Mouse (Mus musculus) neural tube, embryonic 13.5 days (tissue): ENCODE measurements around the gene Edar. TPM values are rescaled to one million over a fixed set of nuclear protein-coding genes. Genes with fewer than 3 reads are reported as not detected.

Experiments used
- ATAC-seq: fragments of 200-750 bp; cut with Nextera tagmentation; 2 replicates; pipeline ENCODE4 v1.8.0; 2017; ENCODE audit warnings: low read depth, mild to moderate bottlenecking, moderate TSS enrichment, moderate library complexity
- H3K27ac ChIP-seq: fragments of 300-500 bp; sonication (generic); replicated peaks from 2 replicates; pipeline ENCODE4 v1.5.1; 2015; ENCODE audit warnings: moderate library complexity, mild to moderate bottlenecking, inconsistent platforms
- H3K27me3 ChIP-seq: fragments of 300-500 bp; sonication (generic); 2 replicates; pipeline ENCODE4 v1.6.1; 2015; ENCODE audit warnings: mild to moderate bottlenecking, inconsistent platforms
- H3K36me3 ChIP-seq: fragments of 300-500 bp; sonication (generic); 2 replicates; pipeline ENCODE4 v1.6.1; 2015; ENCODE audit warnings: mild to moderate bottlenecking, inconsistent platforms
- H3K4me1 ChIP-seq: fragments of 300-500 bp; sonication (generic); replicated peaks from 2 replicates; pipeline ENCODE4 v1.6.1; 2015; ENCODE audit warnings: inconsistent platforms
- H3K4me2 ChIP-seq: fragments of 300-500 bp; sonication (generic); 2 replicates; pipeline ENCODE4 v1.6.1; 2015; ENCODE audit warnings: inconsistent platforms, mild to moderate bottlenecking, moderate library complexity
- H3K4me3 ChIP-seq: fragments of 300-500 bp; sonication (generic); 2 replicates; pipeline ENCODE4 v1.5.1; 2015; ENCODE audit warnings: mild to moderate bottlenecking, inconsistent platforms
- H3K9ac ChIP-seq: fragments of 300-500 bp; sonication (generic); 2 replicates; pipeline ENCODE4 v1.6.1; 2015; ENCODE audit warnings: moderate library complexity, mild to moderate bottlenecking, inconsistent platforms
- H3K9me3 ChIP-seq: fragments of 300-500 bp; sonication (generic); 2 replicates; pipeline ENCODE4 v1.6.1; 2016; ENCODE audit warnings: inconsistent platforms
- WGBS: fragments of 180-500 bp; shearing (Covaris S2); methylation state at CpG from one replicate; pipeline ENCODE4 v1.1.7; 2015; 5-methylcytosine and 5-hydroxymethylcytosine counted together
- polyA plus RNA-seq: library from polyadenylated mRNA; unstranded; fragments of >200 nt; fragmentation: Nextera tagmentation; extraction: Ambion mirVana; gene quantifications from 2 replicates; pipeline ENCODE4 v1.2.1, GENCODE M21; 2015

The Edar gene
- polyA plus RNA-seq, 1 experiment from 2014 or later, result 0.06 TPM

DNA sequence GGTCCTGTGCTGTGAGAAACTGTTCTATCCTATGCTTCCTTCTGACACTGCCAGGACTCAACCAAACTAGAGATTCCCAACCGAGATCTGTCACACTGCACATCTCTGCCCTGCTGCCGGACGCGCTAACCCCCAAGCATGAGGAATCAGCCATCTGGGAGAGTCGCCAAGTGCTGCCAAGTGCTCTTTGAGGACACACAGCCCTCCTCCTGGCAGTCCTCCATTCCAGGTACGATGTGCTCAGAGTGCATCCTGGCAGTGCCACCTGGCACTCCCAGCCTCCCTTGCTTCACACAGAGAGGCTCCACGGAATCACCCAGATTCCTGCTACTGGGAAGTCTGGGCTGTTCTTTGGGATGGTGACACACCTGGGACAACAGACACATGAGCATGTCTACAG, 31.3 kb downstream of the Edar start:
- no peaks in the 10 kb centered on the region for H3K27me3 ChIP-seq
- H3K4me2 ChIP-seq, result no peak overlapping the region
- H3K4me3 ChIP-seq, result no peak overlapping the region
- no peak overlapping the region for H3K27ac ChIP-seq
- H3K9ac ChIP-seq, result no peak overlapping the region
- peaks cover 12% of the 10 kb centered on the region for H3K4me1 ChIP-seq
- no peaks in the 10 kb centered on the region for H3K9me3 ChIP-seq
- H3K36me3 ChIP-seq, result no peaks in the 10 kb centered on the region
- ATAC-seq, result no peak
- 85% methylated on average over 7 of the region's 7 CpGs for WGBS

DNA sequence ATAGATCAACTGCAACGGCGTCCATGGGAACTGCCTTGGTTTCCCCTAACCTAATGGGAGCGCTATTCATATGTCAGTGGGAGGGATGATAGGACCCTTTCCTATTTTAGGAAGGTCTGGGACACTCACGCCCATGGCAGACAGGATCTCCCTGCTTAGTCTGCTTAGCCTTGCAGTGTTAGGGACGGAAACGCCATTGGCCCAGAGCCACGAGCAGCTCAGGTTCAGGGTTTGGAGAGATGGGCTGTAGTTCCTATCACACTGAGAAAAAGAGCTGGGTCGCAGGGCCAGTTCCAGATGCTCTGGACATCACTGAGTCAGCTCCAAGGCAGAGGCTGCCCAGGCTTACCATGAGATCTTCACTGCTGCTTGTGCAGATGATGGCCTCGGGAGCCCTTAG, 32.5 kb downstream of the Edar start:
- Histone ChIP-seq H3K27me3 (no peaks in the 10 kb centered on the region), H3K9ac (no peak overlapping the region), H3K27ac (no peak overlapping the region), H3K4me1 (peaks cover 13% of the 10 kb centered on the region), H3K4me2 (no peak overlapping the region), H3K4me3 (no peak overlapping the region), H3K9me3 (no peaks in the 10 kb centered on the region), H3K36me3 (no peaks in the 10 kb centered on the region)
- ATAC-seq, result no peak
- 89% methylated on average over 9 of the region's 9 CpGs for WGBS

DNA sequence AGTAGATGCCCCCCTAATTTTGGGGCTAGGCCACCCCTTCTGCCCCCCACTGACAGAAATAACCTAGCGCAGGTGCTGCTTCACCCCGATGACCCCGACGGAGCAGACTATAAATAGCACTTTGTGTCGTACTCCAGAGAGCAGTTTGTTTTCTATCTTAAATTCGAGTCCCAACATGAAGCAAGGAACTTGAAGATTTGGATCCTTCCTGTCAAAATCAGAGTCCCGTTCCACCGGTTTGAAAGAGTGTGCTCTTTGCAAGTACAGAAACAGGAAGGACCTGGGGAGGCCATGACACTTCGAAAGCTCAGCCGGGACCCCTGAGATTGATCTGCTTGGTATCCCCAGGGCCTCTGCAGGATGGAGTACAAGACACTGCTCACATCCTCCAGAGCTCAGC, 33.8 kb downstream of the Edar start:
- Histone ChIP-seq H3K27ac (no peak overlapping the region), H3K4me1 (peaks cover 17% of the 10 kb centered on the region), H3K4me3 (no peak overlapping the region), H3K9ac (no peak overlapping the region), H3K4me2 (no peak overlapping the region), H3K9me3 (no peaks in the 10 kb centered on the region), H3K27me3 (no peaks in the 10 kb centered on the region), H3K36me3 (no peaks in the 10 kb centered on the region)
- 77% methylated on average over 10 of the region's 10 CpGs for WGBS
- ATAC-seq, result no peak

DNA sequence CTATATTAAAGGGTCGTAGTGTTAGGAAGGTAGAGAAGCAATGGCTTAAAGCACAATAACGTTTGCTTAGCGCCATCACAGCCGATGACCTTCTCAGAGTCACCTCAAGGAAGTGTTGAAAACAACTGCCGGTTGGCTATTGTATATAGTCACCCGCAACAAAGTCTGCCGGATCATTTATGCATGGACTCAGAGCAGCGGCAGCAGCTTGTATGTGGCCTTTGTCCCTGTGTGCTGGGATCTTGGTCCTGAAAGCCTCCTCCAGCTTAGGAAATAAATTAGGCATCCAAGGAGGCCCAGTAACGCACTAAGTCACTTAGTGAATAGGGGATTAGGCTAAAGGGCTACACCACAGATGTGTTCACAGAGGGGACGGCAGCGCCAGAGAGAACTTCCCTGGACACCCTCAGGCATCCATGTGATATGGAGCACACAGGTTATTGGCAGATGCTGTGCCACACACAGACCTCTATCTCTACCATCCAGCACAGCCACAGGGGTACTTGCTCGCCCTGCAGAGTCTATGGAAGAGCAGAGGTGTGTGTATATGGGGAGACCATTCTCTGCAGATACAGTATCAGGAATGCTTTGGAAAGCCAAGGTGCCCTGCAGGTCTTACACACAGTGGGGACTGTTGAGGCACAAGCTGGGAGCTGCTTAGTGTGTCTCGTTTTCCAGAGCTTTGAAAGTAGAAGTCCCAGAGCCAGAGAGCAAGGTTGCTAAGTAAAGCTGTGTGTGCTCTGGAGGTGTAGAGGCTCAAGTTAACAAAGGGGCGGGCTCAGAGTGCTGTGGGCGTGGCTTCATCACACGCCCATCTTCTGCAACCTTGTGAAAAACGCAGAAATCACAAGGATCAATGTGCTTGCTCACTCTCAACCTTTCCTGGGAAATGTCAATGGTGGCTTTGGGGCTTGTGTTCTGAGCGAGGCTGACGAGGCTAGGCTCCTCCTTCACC, 34.7 kb downstream of the Edar start:
- 33% methylated on average over 19 of the region's 19 CpGs for WGBS

DNA sequence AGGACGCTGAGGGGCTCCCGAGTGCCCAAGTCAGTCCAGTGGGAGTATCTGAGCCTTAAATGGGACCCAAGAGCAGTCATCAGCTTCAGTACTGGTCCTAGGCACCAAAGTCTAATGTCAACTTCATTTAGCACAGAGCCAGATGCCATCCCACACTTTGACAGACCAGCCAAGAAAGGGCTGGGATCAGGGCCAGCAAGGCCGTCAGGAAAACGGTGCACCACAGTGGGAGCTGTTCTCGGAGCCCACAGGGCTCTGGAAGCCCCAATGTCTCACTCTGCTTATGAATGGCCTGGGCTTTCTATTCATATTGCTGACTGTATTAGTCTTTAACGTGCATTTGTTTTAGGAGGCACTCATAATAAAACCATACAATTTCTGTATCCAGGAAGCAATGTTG, 36.2 kb downstream of the Edar start:
- H3K4me1 ChIP-seq, result peaks cover 21% of the 10 kb centered on the region
- WGBS, result 61% methylated on average over 6 of the region's 6 CpGs
- no peak overlapping the region for H3K4me3 ChIP-seq
- no peak for ATAC-seq
- no peak overlapping the region for H3K27ac ChIP-seq
- H3K9me3 ChIP-seq, result no peaks in the 10 kb centered on the region
- H3K9ac ChIP-seq, result no peak overlapping the region
- H3K4me2 ChIP-seq, result no peak overlapping the region
- no peaks in the 10 kb centered on the region for H3K27me3 ChIP-seq
- no peaks in the 10 kb centered on the region for H3K36me3 ChIP-seq

More for the DNA sequence above, 34.7 kb downstream of the Edar start:
- H3K27me3 ChIP-seq, result no peaks in the 10 kb centered on the region
- no peak overlapping the region for H3K27ac ChIP-seq
- no peak overlapping the region for H3K4me2 ChIP-seq
- no peaks in the 10 kb centered on the region for H3K9me3 ChIP-seq
- ATAC-seq, result 0 out of 2 replicates have a peak, but pooled peaks have one; percentile 24
- H3K9ac ChIP-seq, result no peak overlapping the region
- H3K36me3 ChIP-seq, result no peaks in the 10 kb centered on the region
- H3K4me3 ChIP-seq, result no peak overlapping the region
- peaks cover 21% of the 10 kb centered on the region for H3K4me1 ChIP-seq

DNA sequence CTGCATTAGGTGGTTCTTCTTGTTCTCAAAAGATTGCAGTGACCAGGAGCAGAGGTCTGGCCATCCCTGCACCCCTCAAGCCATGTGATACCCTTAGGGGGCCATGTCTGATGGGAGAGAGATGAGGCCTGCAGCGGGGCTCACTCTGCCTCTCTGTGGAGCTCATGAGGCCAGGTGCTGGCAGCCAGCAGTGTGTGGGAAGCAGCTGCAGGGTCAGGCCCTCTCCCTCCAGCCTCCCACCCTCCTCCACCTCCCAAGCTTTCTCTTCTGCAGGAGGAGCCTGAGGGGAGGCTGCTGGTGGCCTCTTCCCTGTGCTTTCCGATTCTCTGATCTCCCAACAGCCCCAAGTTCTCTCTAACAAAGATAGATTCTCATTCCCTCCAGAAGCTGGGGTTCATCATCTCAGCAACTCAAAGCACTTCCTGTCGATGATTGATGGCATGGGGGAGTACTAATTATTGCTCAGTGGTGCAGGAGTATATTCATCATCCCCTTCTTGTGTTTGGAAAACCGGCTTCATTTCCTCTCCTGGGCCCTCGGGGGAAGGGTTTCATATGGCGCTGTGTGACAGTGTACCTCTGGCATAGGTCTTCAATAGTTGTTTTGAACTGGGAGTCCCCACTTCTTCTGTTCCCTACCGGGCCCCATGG, 38.9 kb downstream of the Edar start:
- WGBS, result 62% methylated on average over 7 of the region's 7 CpGs
- no peaks in the 10 kb centered on the region for H3K9me3 ChIP-seq
- H3K27me3 ChIP-seq, result no peaks in the 10 kb centered on the region

DNA sequence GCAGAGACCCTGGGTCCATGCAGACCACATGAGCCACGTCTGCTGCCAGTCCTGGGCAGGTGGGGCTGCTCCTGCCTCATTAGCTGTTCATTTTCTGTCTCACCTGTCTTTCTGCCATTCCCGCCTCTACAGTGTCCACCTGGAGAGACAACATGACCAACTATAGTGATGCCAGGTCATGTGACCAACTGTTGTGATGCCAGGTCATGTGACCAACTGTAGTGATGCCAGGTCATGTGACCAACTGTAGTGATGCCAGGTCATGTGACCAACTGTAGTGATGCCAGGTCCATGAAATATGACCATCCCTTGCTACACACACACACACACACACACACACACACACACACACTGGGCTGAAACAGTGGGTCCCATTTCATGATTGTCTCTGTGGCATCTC, 41.9 kb downstream of the Edar start:
- no peak overlapping the region for H3K9ac ChIP-seq
- H3K4me2 ChIP-seq, result no peak overlapping the region
- H3K27me3 ChIP-seq, result no peaks in the 10 kb centered on the region
- no peaks in the 10 kb centered on the region for H3K36me3 ChIP-seq
- no peaks in the 10 kb centered on the region for H3K9me3 ChIP-seq
- no peak for ATAC-seq
- peaks cover 12% of the 10 kb centered on the region; the same call in 1 of the 2 replicates for H3K4me1 ChIP-seq
- H3K4me3 ChIP-seq, result no peak overlapping the region
- WGBS, result 81% methylated on average over 2 of the region's 2 CpGs
- no peak overlapping the region for H3K27ac ChIP-seq

More for the DNA sequence above, 38.9 kb downstream of the Edar start:
- no peak overlapping the region for H3K27ac ChIP-seq
- H3K9ac ChIP-seq, result no peak overlapping the region
- ATAC-seq, result no peak
- no peak overlapping the region for H3K4me2 ChIP-seq
- H3K4me3 ChIP-seq, result no peak overlapping the region
- no peaks in the 10 kb centered on the region for H3K36me3 ChIP-seq
- peaks cover 25% of the 10 kb centered on the region for H3K4me1 ChIP-seq

DNA sequence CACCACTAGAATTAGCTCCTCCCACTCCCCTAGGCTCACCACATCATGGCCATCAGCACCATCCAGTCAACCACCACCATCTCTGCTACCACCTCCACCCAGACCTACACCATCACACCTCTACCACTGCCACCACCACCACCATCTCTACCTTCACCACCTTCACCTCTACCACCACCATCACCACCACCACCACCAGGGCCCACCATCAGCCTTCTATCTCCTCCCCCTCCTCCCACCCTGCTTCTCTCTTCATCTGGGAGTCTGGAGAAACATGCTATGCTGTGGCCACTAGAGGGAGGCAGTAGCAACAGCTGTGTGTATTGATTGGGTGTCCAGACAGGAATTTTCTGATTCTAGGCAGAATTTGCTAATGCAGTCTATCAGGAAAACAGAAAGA, 47.9 kb downstream of the Edar start:
- peak; percentile 63; the same call in 1 of the 2 replicates for ATAC-seq
- H3K36me3 ChIP-seq, result no peaks in the 10 kb centered on the region
- H3K27ac ChIP-seq, result no peak overlapping the region
- no peak overlapping the region for H3K9ac ChIP-seq
- no peaks in the 10 kb centered on the region for H3K27me3 ChIP-seq
- no peak overlapping the region for H3K4me3 ChIP-seq
- no peaks in the 10 kb centered on the region for H3K9me3 ChIP-seq
- 0 out of 2 replicates have a peak, but pooled peaks cover 4% of the 10 kb centered on the region for H3K4me1 ChIP-seq
- H3K4me2 ChIP-seq, result no peak overlapping the region

DNA sequence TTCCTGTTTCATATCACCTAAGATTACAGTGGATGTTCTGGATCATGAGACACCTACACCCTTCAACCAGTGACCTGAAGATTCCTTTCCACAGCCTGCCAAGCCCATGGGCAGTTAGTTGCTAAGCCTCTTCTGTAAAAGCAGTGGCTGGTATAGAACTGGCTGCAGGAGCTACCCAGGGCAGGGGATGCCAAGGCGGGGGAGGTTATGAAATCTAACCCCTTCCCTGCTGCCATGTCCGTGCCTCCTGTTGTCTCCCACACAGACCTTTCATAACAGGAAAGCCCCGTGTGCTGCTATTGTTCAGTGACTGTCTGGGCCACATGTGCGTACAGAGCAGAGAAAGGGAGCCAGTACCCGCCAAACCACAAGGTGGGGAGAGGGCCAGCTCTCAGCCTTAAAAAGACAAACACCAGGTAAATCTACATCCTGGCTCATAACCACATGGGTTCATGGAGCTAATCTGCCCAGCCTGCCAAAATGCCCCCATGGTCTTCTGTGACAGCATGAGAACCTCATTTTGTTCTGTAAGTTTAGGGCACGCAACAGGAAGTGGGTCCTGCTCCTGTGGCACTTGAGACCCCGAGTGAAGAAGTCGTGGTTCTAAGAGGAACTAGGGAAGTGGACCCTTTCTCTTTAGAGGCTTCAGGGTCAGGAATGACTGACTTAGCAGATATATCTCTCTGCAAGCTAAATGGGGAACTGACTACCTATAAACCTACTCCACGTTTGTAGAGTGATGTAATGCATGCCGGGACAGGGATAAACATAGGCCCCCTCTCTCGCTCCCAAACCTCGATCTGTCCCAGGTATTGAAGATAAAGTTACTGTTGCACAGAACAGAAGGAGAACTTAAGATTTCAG, 50.4 kb downstream of the Edar start:
- ATAC-seq, result no peak

DNA sequence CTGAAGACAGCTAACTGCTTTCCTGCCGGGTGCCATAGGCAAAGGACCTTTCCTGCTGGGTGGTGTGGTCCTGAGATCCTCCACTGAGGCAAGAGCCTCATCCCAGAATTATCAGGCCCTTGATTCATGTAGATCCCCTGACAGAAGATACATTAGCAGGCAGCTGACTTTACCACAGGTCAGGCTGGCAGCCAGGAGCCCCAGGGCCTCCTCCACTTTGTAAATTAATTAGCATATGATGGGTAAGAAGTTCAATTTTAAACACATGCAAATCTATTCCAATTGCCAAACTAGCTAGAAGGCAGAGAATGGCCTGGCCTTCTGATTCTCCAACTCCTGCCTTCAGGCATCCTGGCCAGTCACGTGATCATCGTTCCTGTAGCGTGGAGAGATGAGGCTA, 56.2 kb downstream of the Edar start:
- Histone ChIP-seq H3K36me3 (no peaks in the 10 kb centered on the region), H3K27ac (no peak overlapping the region), H3K9me3 (no peaks in the 10 kb centered on the region), H3K27me3 (no peaks in the 10 kb centered on the region), H3K4me1 (peaks cover 11% of the 10 kb centered on the region), H3K4me2 (no peak overlapping the region), H3K9ac (no peak overlapping the region), H3K4me3 (no peak overlapping the region)
- ATAC-seq, result no peak
- 57% methylated on average over 4 of the region's 4 CpGs for WGBS

More for the DNA sequence above, 50.4 kb downstream of the Edar start:
- no peak overlapping the region for H3K9ac ChIP-seq
- no peak overlapping the region for H3K27ac ChIP-seq
- no peak overlapping the region for H3K4me3 ChIP-seq
- H3K9me3 ChIP-seq, result no peaks in the 10 kb centered on the region
- H3K27me3 ChIP-seq, result no peaks in the 10 kb centered on the region
- no peaks in the 10 kb centered on the region for H3K36me3 ChIP-seq
- no peaks in the 10 kb centered on the region for H3K4me1 ChIP-seq
- WGBS, result 78% methylated on average over 12 of the region's 12 CpGs
- H3K4me2 ChIP-seq, result no peak overlapping the region

DNA sequence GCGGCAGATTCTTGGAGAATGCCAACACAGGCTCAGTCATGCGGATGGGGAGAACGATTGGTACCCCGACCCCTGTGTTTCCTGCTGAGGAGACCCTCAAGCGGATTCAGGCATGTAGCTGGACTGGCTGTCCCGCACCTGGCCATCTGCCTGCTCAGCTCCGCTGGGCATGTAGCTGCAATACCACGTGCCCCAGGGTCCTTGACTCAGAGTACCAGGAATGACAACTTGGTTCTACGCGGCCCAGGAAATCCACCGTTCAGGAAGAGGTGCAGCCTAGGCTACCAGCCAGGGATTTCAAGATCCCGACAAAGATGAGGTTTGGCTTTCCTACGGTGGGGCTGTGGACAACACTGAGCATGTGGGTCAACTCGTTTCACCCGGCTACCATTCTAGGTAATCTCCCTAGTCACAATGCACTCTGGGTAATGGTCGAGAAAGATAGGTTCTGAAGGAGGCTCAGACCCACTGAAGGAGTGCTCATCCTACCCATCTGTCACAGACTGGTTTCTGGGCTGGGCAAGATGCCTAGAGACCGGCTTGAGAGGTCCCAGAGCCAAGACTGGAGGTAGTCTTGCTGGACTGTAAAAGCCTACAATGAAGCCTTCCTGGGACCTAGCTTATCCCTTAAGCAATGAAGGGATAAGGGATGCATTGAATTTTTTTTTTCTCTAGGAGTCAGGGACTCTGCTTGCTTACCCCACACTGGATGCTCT, 56.8 kb downstream of the Edar start:
- WGBS, result 92% methylated on average over 17 of the region's 17 CpGs
- H3K4me3 ChIP-seq, result no peak overlapping the region
- ATAC-seq, result no peak
- peaks cover 11% of the 10 kb centered on the region for H3K4me1 ChIP-seq
- no peak overlapping the region for H3K9ac ChIP-seq
- no peak overlapping the region for H3K4me2 ChIP-seq
- H3K9me3 ChIP-seq, result no peaks in the 10 kb centered on the region
- H3K36me3 ChIP-seq, result no peaks in the 10 kb centered on the region
- no peak overlapping the region for H3K27ac ChIP-seq
- H3K27me3 ChIP-seq, result no peaks in the 10 kb centered on the region
